Mouse (Mus musculus) urinary bladder, postnatal 0 days (tissue): Measurements from ENCODE around the gene Olfr52. TPM values are rescaled to one million over a fixed set of nuclear protein-coding genes. Genes with fewer than 3 reads are reported as not detected.

Experiments
- polyA plus RNA-seq: library from polyadenylated mRNA; unstranded; fragments of >200 nt; fragmentation: Nextera tagmentation; extraction: Ambion mirVana; gene quantifications from 2 replicates; pipeline ENCODE4 v1.2.1, GENCODE M21; 2015

The Olfr52 gene
- polyA plus RNA-seq: not detected in 2 replicates

DNA sequence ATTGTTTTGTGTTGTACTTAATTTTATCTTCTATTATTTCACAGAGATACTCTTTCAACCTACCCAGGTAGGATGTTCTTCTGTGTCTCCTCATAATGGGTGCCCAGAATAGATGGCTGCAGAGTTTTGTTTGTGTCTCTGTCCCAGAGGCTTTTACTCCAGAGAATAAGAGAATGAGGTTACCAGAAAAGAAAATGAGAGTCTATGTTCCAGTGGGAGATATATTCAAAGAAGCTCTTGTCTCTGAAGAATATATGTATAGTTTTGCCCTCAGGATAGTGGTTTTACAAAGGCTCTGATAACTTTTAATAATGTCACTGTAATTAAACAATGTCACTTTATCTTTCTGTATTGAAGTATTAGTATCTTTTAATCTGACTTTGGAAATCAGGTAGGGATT lies at the start of gene Olfr52:
Gene Olfr52, minus strand, starts transcription at position 101 of the 400 bp plus-strand sequence.

DNA sequence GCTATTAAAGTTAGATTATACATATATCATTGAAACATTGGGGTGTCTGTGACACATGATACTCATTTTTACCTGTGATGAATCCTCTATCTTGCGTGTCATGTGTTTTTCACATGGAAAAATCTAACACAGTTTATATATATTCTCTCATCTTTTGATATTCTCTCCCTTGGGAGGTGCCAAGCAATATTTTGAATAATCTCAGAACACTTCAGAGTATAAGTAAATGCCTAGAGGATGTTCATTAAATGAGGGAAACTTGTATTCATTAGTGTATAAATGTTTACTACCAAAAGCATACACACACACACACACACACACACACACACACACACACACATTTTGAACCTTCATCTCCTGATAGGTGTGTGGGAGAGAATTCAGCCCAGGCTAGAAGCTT lies 45.8 kb upstream of the Olfr52 start, which contains the start of gene Olfr1047:
Gene Olfr1047, minus strand, starts transcription at position 101 of the 400 bp plus-strand sequence.

DNA sequence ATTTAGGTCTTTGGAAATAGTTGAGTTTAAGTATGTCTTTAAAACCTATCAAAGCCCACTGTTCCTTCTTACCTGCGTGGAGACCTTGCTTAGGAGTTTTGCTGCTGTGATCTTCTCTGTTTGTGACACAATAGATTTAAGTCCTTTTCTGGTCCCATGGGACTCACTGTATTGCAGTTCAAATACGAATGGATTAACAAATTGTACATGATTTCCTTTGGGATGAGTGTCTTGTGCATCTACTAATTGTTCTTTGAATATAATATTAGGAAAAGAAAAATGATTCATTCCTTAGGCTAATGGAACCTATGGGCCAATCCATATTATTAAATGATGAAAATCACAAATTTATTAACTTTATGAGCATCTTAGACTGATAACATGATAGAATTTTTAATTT lies 33.7 kb upstream of the Olfr52 start, which contains the start of gene Olfr1046:
Gene Olfr1046, minus strand, starts transcription at position 101 of the 400 bp plus-strand sequence.

DNA sequence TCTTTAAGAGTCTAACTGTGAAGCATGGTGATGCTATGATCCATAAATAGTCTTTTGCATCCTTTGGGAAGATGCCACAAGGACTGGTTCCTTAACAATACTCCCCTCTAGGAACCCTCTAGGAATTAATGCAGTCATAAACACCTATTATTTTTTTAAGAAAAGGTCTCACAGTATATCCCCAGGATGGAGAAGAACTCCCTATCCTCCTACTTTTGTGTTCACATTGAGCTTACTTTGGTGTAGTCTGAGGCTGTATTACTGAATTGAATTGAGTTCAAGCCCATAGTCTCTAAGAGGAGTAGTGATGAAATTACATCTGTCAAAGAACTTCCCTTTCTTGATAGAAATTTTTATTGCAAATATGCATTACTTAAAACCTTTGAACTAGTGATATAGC lies 17.4 kb upstream of the Olfr52 start, which contains the start of gene Olfr1045:
Gene Olfr1045, minus strand, starts transcription at position 101 of the 400 bp plus-strand sequence.

DNA sequence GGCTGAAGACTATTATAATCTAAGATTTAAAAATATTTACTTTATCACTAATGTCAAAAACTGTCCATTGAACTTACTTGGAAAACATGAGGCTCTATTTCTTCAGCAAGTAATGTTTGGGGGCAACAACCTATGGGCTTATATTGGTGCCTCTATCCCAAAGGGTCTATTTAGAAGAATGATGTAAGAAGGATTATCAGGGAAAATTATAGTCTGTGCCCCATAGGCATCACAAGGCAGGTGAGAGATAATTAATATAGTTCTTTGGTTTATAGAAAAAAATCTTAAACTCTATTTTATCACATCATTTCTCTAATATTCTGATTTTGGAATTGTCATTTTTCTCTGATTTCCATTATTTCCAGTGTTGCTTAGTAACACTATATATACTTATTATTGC lies 7.8 kb downstream of the Olfr52 start, which contains the start of gene Olfr1044:
Gene Olfr1044, minus strand, starts transcription at position 101 of the 400 bp plus-strand sequence.

DNA sequence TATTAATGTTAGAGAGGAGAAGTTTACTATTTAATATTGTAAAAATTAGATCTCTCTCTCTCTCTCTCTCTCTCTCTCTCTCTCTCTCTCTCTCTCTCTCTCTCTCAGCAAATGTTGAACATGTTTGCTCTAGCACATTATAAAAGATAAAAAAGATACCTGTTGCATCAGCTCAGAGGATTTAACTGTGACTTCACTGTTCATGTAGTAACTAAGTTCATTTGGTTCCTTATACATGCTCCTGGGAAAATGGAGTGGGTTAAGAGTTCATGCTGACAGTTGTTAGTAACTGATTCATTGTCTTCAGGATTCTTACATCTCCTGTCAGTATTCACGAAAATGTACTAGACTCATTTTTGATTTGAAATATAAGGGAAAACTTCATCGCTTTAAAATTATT lies 18.1 kb downstream of the Olfr52 start, which contains the start of gene Olfr1043:
Gene Olfr1043, minus strand, starts transcription at position 101 of the 400 bp plus-strand sequence.

DNA sequence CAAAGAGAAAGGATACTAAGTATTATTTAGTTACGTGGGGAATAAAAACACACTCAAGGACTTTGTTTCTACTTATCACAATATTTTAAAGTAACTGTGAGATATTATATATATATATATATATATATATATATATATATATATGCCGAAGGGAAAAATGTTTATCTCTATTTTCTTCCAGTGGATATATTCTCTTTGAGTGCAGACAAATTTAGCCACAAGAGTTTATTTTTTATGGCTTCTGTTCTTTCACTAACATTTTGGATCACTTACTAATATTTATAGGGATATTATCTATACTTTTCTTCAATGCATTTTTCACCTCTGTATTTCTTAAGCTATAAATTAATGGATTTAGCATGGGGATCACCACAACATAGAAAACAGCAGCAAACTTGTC lies 23.7 kb downstream of the Olfr52 start, which contains the start of gene Olfr1042:
Gene Olfr1042, minus strand, starts transcription at position 101 of the 400 bp plus-strand sequence.

DNA sequence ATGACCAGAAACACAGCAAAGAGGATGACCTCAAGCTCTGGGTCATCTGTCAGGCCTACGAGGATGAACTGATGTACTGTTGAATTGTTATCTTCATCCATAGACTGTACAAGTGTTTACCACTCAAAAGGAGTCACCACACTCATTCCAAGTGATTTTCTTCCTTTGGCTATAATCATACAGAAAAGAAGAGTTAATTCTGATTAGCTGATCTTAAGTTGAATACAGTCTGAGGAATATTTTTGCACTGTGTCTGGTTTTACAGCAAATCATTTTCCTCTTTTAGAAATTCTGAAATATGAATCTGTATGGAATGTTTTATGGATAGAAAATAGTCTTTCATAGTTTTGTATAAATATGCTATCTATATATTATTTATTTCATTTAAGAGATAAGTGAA lies 38.9 kb downstream of the Olfr52 start, which contains the start of gene Olfr1040:
Gene Olfr1040, minus strand, starts transcription at position 101 of the 400 bp plus-strand sequence.

DNA sequence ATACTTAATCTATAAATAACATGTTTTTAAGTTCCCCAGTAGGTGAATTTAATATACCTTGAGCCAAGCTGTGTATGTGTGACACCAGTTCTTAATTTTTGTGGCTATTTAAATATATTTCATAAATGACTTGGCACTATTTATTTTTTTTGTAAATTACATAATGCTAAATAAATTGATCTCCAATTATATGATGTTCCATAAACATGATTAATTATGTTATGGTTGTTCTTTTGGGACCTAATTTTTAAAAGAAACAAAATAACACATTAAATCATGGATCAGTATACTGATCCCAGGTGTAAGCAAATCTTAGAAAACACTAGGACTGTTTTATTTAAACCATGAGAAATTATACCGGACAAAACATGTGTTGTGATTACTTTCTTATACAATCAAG lies 49.7 kb downstream of the Olfr52 start, which contains the start of gene Olfr1039:
Gene Olfr1039, minus strand, starts transcription at position 101 of the 400 bp plus-strand sequence.

Other genes with a start within 250 kb of the Olfr52 start
- not detected in 2 replicates for gene Olfr1028, start 235.2 kb downstream of the Olfr52 start, polyA plus RNA-seq
- not detected in 2 replicates for gene Olfr1029, start 211.8 kb downstream of the Olfr52 start, polyA plus RNA-seq
- not detected in 2 replicates for gene Olfr1030, start 206.4 kb downstream of the Olfr52 start, polyA plus RNA-seq
- gene Olfr1031, start 195.4 kb downstream of the Olfr52 start, polyA plus RNA-seq: not detected in 2 replicates
- not detected in 2 replicates for gene Olfr1032, start 180.1 kb downstream of the Olfr52 start, polyA plus RNA-seq
- gene Olfr1033, start 165.1 kb downstream of the Olfr52 start, polyA plus RNA-seq: 41.0 TPM in 2 replicates
- 0.07 TPM in 2 replicates for gene Olfr1034, start 139.8 kb downstream of the Olfr52 start, polyA plus RNA-seq
- gene Olfr1036, start 111.7 kb downstream of the Olfr52 start, polyA plus RNA-seq: not detected in 2 replicates
- gene Olfr1037, start 98.3 kb downstream of the Olfr52 start, polyA plus RNA-seq: not detected in 2 replicates
- gene Olfr1039, start 49.8 kb downstream of the Olfr52 start, polyA plus RNA-seq: not detected in 2 replicates
- gene Olfr1040, start 39.0 kb downstream of the Olfr52 start, polyA plus RNA-seq: not detected in 2 replicates
- gene Olfr1042, start 23.8 kb downstream of the Olfr52 start, polyA plus RNA-seq: not detected in 2 replicates
- not detected in 2 replicates for gene Olfr1043, start 18.2 kb downstream of the Olfr52 start, polyA plus RNA-seq
- gene Olfr1044, start 7.9 kb downstream of the Olfr52 start, polyA plus RNA-seq: not detected in 2 replicates
- not detected in 2 replicates for gene Olfr1045, start 17.3 kb upstream of the Olfr52 start, polyA plus RNA-seq
- gene Olfr1046, start 33.6 kb upstream of the Olfr52 start, polyA plus RNA-seq: not detected in 2 replicates
- not detected in 2 replicates for gene Olfr1047, start 45.7 kb upstream of the Olfr52 start, polyA plus RNA-seq
- not detected in 2 replicates for gene Olfr1048, start 54.6 kb upstream of the Olfr52 start, polyA plus RNA-seq
- gene Olfr1049, start 72.6 kb upstream of the Olfr52 start, polyA plus RNA-seq: not detected in 2 replicates
- gene Olfr1051, start 93.4 kb upstream of the Olfr52 start, polyA plus RNA-seq: not detected in 2 replicates
- gene Olfr1052, start 106.8 kb upstream of the Olfr52 start, polyA plus RNA-seq: not detected in 2 replicates
- not detected in 2 replicates for gene Olfr1053, start 129.6 kb upstream of the Olfr52 start, polyA plus RNA-seq
- gene Olfr1054, start 149.8 kb upstream of the Olfr52 start, polyA plus RNA-seq: not detected in 2 replicates
- not detected in 2 replicates for gene Olfr1055, start 164.6 kb upstream of the Olfr52 start, polyA plus RNA-seq
- gene Olfr1056, start 176.8 kb upstream of the Olfr52 start, polyA plus RNA-seq: not detected in 2 replicates
- not detected in 2 replicates for gene Olfr1057, start 192.7 kb upstream of the Olfr52 start, polyA plus RNA-seq
- gene Olfr1058, start 202.9 kb upstream of the Olfr52 start, polyA plus RNA-seq: not detected in 2 replicates
- not detected in 2 replicates for gene Olfr1061, start 228.4 kb upstream of the Olfr52 start, polyA plus RNA-seq
- gene Olfr1062, start 241.1 kb upstream of the Olfr52 start, polyA plus RNA-seq: not detected in 2 replicates